ENCODE assay signal across 8 mouse cellular contexts in the genomic region with DNA sequence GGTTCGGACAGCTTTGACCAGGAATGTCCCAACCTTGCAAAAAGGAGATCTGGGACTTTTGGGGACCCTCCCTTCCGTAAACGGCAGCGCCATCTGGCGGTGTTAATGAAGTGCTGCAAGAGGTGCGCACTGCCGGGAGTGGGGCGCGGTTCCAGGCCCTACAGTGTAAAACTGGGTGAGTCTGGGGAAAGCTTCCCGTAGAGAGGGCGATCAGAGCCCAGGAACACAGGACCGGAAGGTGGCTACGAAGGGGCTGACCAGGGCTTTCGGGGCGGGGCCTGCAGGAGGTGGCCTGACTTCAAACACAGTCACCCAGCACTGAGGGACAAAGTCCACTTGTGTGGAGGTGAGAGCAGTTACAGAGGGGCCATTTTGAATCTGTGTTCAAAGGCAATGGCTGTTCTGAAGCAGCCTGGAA. TPM values are rescaled to one million over a fixed set of nuclear protein-coding genes. Genes with fewer than 3 reads are reported as not detected.
DNase-seq lines count a peak whose midpoint lies in the region; ATAC-seq lines count a peak whose summit lies in the region.

No protein-coding gene starts in this region.

- H3K27me3 ChIP-seq in forebrain, embryonic 14.5 days (replicated peaks; ENCODE audit: control insufficient read depth, insufficient read depth, low read length): peaks cover 40% of the 10 kb centered on the region
- peaks cover 76% of the 10 kb centered on the region for H3K27me3 ChIP-seq in liver, embryonic 12.5 days (replicated peaks)

- no peaks in the 10 kb centered on the region for H3K9me3 ChIP-seq in forebrain, embryonic 14.5 days (replicated peaks; ENCODE audit: control insufficient read depth, low read length)
- no peaks in the 10 kb centered on the region for H3K9me3 ChIP-seq in liver, embryonic 12.5 days (replicated peaks)

- peak; percentile 64 to 77 for DNase-seq in layer of hippocampus, postnatal 10 days (ENCODE audit: low spot score in 2 of 2)
- no peak for DNase-seq in layer of hippocampus, adult 9-10 months (ENCODE audit: low spot score)
- DNase-seq in ZHBTc4 (ENCODE audit: low read depth, low spot score): peak; percentile 86
- DNase-seq in forebrain, embryonic 14.5 days (ENCODE audit: low spot score): peak; percentile 73
- DNase-seq in induced T-regulatory cell, adult 2 months (ENCODE audit: low read depth): peak; percentile 70
- peak; percentile 65 for DNase-seq in naive thymus-derived CD4-positive, alpha-beta T cell, adult 2 months (ENCODE audit: low read depth)
- DNase-seq in yolk sac, embryonic 10.5 days (ENCODE audit: low spot score): peak; percentile 92

- ATAC-seq in forebrain, embryonic 14.5 days: peak; percentile 25; the same call in 1 of the 2 replicates
- ATAC-seq in liver, embryonic 12.5 days: peak; percentile 78

- H3K4me1 ChIP-seq in forebrain, embryonic 14.5 days (ENCODE audit: control insufficient read depth, insufficient read depth, low read length): peaks cover 35% of the 10 kb centered on the region
- H3K4me1 ChIP-seq in liver, embryonic 12.5 days: peaks cover 29% of the 10 kb centered on the region

- H3K36me3 ChIP-seq in forebrain, embryonic 14.5 days (ENCODE audit: control insufficient read depth, insufficient read depth, low read length): no peaks in the 10 kb centered on the region
- no peaks in the 10 kb centered on the region for H3K36me3 ChIP-seq in liver, embryonic 12.5 days

- H3K9ac ChIP-seq in forebrain, embryonic 14.5 days (ENCODE audit: low read length): peak overlapping the region; percentile 21; the same call in 1 of the 2 replicates
- peak overlapping the region; percentile 48; the same call in 1 of the 2 replicates for H3K9ac ChIP-seq in liver, embryonic 12.5 days

- peak overlapping the region; percentile 69; the same call in 1 of the 2 replicates for H3K4me2 ChIP-seq in forebrain, embryonic 14.5 days (ENCODE audit: low read length)
- H3K4me2 ChIP-seq in liver, embryonic 12.5 days: peak overlapping the region; percentile 66

- WGBS in forebrain, embryonic 14.5 days: under 1% methylated on average over 15 of the region's 15 CpGs
- WGBS in liver, embryonic 12.5 days (ENCODE audit: insufficient replicate concordance): 3% methylated on average over 15 of the region's 15 CpGs

- no peak overlapping the region for H3K27ac ChIP-seq in forebrain, embryonic 14.5 days (ENCODE audit: low read depth, low read length)
- H3K27ac ChIP-seq in liver, embryonic 12.5 days: peak overlapping the region; percentile 62

- no peak overlapping the region for H3K4me3 ChIP-seq in forebrain, embryonic 14.5 days (ENCODE audit: low read depth, low read length)
- H3K4me3 ChIP-seq in liver, embryonic 12.5 days: peak overlapping the region; percentile 38

RNA-seq across cellular contexts. Expression of a gene that starts 6.2 kb away (rescaled TPM):
- total RNA-seq in layer of hippocampus, postnatal 10 days (2021): 1 to 10 TPM in 1 of 2 experiments, under 1 TPM in 1; 0.39 to 1.1 TPM
- 0.14 and 0.36 TPM in 2 replicates for polyA plus RNA-seq in forebrain, embryonic 14.5 days (2014; fragmentation: Nextera tagmentation; extraction: Ambion mirVana)
- 14.4 and 16.9 TPM in 2 replicates for polyA plus RNA-seq in liver, embryonic 12.5 days (2016; fragmentation: Nextera tagmentation; extraction: Ambion mirVana)

RNA-seq across cellular contexts. Expression of a gene that starts 11.5 kb away (rescaled TPM):
- under 1 TPM in 1 of 2 experiments, not detected in 1; 0.25 TPM for total RNA-seq in layer of hippocampus, postnatal 10 days (2021)
- not detected in 2 replicates for polyA plus RNA-seq in forebrain, embryonic 14.5 days (2014; fragmentation: Nextera tagmentation; extraction: Ambion mirVana)
- 0.13 TPM in 1 of 2 replicates, not detected in the other for polyA plus RNA-seq in liver, embryonic 12.5 days (2016; fragmentation: Nextera tagmentation; extraction: Ambion mirVana)

RNA-seq across cellular contexts. Expression of a gene that starts 24.8 kb away (rescaled TPM):
- total RNA-seq in layer of hippocampus, postnatal 10 days (2021): 1 to 10 TPM; 1.4 to 1.7 TPM
- 11.0 and 13.6 TPM in 2 replicates for polyA plus RNA-seq in forebrain, embryonic 14.5 days (2014; fragmentation: Nextera tagmentation; extraction: Ambion mirVana)
- 22.1 and 23.6 TPM in 2 replicates for polyA plus RNA-seq in liver, embryonic 12.5 days (2016; fragmentation: Nextera tagmentation; extraction: Ambion mirVana)

RNA-seq across cellular contexts. Expression of a gene that starts 26.6 kb away (rescaled TPM):
- 10 to 100 TPM; 32.3 to 35.1 TPM for total RNA-seq in layer of hippocampus, postnatal 10 days (2021)
- polyA plus RNA-seq in forebrain, embryonic 14.5 days (2014; fragmentation: Nextera tagmentation; extraction: Ambion mirVana): 38.6 and 39.0 TPM in 2 replicates
- 23.6 and 23.8 TPM in 2 replicates for polyA plus RNA-seq in liver, embryonic 12.5 days (2016; fragmentation: Nextera tagmentation; extraction: Ambion mirVana)

RNA-seq across cellular contexts. Expression of a gene that starts 44.2 kb away (rescaled TPM):
- total RNA-seq in layer of hippocampus, postnatal 10 days (2021): 10 to 100 TPM in 1 of 2 experiments, 1 to 10 TPM in 1; 9.1 to 13.2 TPM
- 0.84 and 1.0 TPM in 2 replicates for polyA plus RNA-seq in forebrain, embryonic 14.5 days (2014; fragmentation: Nextera tagmentation; extraction: Ambion mirVana)
- 0.35 and 0.89 TPM in 2 replicates for polyA plus RNA-seq in liver, embryonic 12.5 days (2016; fragmentation: Nextera tagmentation; extraction: Ambion mirVana)

Comparison
In these comparisons a context has a peak if more than half of its experiments do, and no peak if none do; other contexts are left out.
1. RNA of a gene that starts 6.2 kb away (polyA plus RNA-seq): 14.4 to 16.9 TPM in liver, embryonic 12.5 days; 0.14 to 0.36 TPM in forebrain, embryonic 14.5 days; every median in the first group is over 10 times any median in the second.